ENCODE assay signal across 9 mouse cellular contexts in the genomic region with DNA sequence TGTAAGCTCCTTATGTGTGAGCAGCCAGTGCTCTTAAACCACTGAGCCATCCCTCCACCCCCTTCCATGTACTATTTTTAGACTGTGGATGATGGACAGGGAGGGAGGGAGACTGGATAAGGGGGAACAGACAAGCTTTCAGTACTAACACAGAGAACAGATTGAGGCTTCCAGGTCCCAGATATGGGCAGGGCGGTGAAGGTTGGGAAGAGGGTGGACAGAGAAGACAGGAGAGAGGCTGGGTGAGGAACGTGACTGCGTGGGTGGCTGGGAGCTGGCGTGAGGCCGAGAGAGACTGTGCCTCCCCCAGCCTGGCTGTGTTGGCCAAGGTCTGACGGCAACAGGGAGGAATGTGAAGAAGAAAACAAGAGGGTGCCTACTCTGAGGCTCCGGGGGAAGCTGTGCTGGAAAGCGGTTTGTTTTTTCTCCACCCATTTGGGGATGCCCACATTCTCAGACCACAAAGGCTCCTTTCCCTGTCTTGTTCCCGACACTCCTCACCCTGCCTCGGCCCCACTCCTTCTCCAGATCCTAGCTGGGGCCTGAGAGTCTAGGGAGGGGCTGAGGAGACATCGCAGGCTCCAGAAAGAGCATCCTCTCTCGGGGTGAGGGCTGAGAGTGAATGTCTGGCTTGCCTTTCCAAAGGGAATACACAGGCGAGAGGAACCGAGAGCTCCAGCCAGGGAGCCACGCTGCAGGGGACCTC. TPM values are rescaled to one million over a fixed set of nuclear protein-coding genes. Genes with fewer than 3 reads are reported as not detected.
DNase-seq lines count a peak whose midpoint lies in the region; ATAC-seq lines count a peak whose summit lies in the region.
"Had no signal": no experiment of that assay in that cellular context is flagged by ENCODE, and none has a peak within 500 bp of the region (broad histone marks: within the 10 kb centered on the region; RNA-seq: fewer than 3 reads in every experiment).

No protein-coding gene starts in this region.

- no peak overlapping the region for H3K4me3 ChIP-seq in neural tube, embryonic 12.5 days
- H3K4me3 ChIP-seq in heart, embryonic 16.5 days (ENCODE audit: low read length): peak overlapping the region; percentile 37
- no peak overlapping the region for H3K4me3 ChIP-seq in lung, embryonic 15.5 days
- no peak overlapping the region for H3K4me3 ChIP-seq in stomach, embryonic 16.5 days (replicated peaks; ENCODE audit: low read length)

- peaks cover 4% of the 10 kb centered on the region for H3K4me1 ChIP-seq in neural tube, embryonic 12.5 days
- peaks cover 23% of the 10 kb centered on the region for H3K4me1 ChIP-seq in heart, embryonic 16.5 days (ENCODE audit: control insufficient read depth, insufficient read depth, low read length)
- H3K4me1 ChIP-seq in lung, embryonic 15.5 days: peaks cover 19% of the 10 kb centered on the region
- peaks cover 20% of the 10 kb centered on the region for H3K4me1 ChIP-seq in stomach, embryonic 16.5 days (ENCODE audit: control insufficient read depth, insufficient read depth, low read length)

- no peak for ATAC-seq in neural tube, embryonic 12.5 days (ENCODE audit: low FRiP score, low read depth)
- ATAC-seq in heart, embryonic 16.5 days (replicated peaks; ENCODE audit: extremely low read depth, insufficient read depth, low FRiP score): peak; percentile 94
- peak; percentile 75 for ATAC-seq in lung, embryonic 15.5 days (ENCODE audit: borderline replicate concordance, extremely low read depth, low FRiP score, low TSS enrichment)
- ATAC-seq in stomach, embryonic 16.5 days (ENCODE audit: insufficient read depth, low FRiP score): peak; percentile 87

- no peaks in the 10 kb centered on the region for H3K9me3 ChIP-seq in neural tube, embryonic 12.5 days
- no peaks in the 10 kb centered on the region for H3K9me3 ChIP-seq in heart, embryonic 16.5 days (replicated peaks; ENCODE audit: control insufficient read depth, low read length)
- H3K9me3 ChIP-seq in lung, embryonic 15.5 days: no peaks in the 10 kb centered on the region
- no peaks in the 10 kb centered on the region for H3K9me3 ChIP-seq in stomach, embryonic 16.5 days (replicated peaks; ENCODE audit: control insufficient read depth, low read length)

- no peak overlapping the region for H3K27ac ChIP-seq in neural tube, embryonic 12.5 days
- peak overlapping the region; percentile 100 for H3K27ac ChIP-seq in heart, embryonic 16.5 days (ENCODE audit: low read length)
- peak overlapping the region; percentile 79 for H3K27ac ChIP-seq in lung, embryonic 15.5 days
- H3K27ac ChIP-seq in stomach, embryonic 16.5 days (ENCODE audit: low read length): peak overlapping the region; percentile 89
- H3K27ac ChIP-seq: liver, embryonic 14.5 days had no signal

- 0 out of 2 replicates have a peak overlapping the region, but pooled peaks have one; percentile 17 for H3K4me2 ChIP-seq in neural tube, embryonic 12.5 days (replicated peaks)
- H3K4me2 ChIP-seq in heart, embryonic 16.5 days (ENCODE audit: low read depth, low read length): peak overlapping the region; percentile 63
- H3K4me2 ChIP-seq in lung, embryonic 15.5 days: peak overlapping the region; percentile 41
- H3K4me2 ChIP-seq in stomach, embryonic 16.5 days (ENCODE audit: low read depth, low read length): peak overlapping the region; percentile 28

- WGBS in neural tube, embryonic 12.5 days: 59% methylated on average over 15 of the region's 15 CpGs
- WGBS in heart, embryonic 16.5 days: 14% methylated on average over 15 of the region's 15 CpGs
- 22% methylated on average over 15 of the region's 15 CpGs for WGBS in lung, embryonic 15.5 days
- WGBS in stomach, embryonic 16.5 days: 29% methylated on average over 15 of the region's 15 CpGs

- no peaks in the 10 kb centered on the region for H3K27me3 ChIP-seq in neural tube, embryonic 12.5 days (replicated peaks)
- no peaks in the 10 kb centered on the region for H3K27me3 ChIP-seq in heart, embryonic 16.5 days (ENCODE audit: control insufficient read depth, insufficient read depth, low read length)
- H3K27me3 ChIP-seq in lung, embryonic 15.5 days: no peaks in the 10 kb centered on the region
- no peaks in the 10 kb centered on the region for H3K27me3 ChIP-seq in stomach, embryonic 16.5 days (ENCODE audit: control insufficient read depth, insufficient read depth, low read length)

- H3K9ac ChIP-seq in neural tube, embryonic 12.5 days: no peak overlapping the region
- H3K9ac ChIP-seq in heart, embryonic 16.5 days (ENCODE audit: low read length): peak overlapping the region; percentile 73
- H3K9ac ChIP-seq in lung, embryonic 15.5 days: no peak overlapping the region
- peak overlapping the region; percentile 43 for H3K9ac ChIP-seq in stomach, embryonic 16.5 days (ENCODE audit: low read length)
- H3K9ac ChIP-seq: liver, embryonic 14.5 days had no signal

- no peak for DNase-seq in neural tube, embryonic 10.5 days (ENCODE audit: extremely low spot score, low spot score)
- DNase-seq in fibroblast of lung, adult 2 months (ENCODE audit: low read depth): peak; percentile 95
- DNase-seq in layer of hippocampus, adult 18-20 months (ENCODE audit: low spot score in 2 of 2): peak; percentile 61 to 70
- no peak for DNase-seq in embryo, embryonic 9.5 days (ENCODE audit: extremely low spot score)

- H3K36me3 ChIP-seq in neural tube, embryonic 12.5 days: no peaks in the 10 kb centered on the region
- H3K36me3 ChIP-seq in heart, embryonic 16.5 days (ENCODE audit: control insufficient read depth, insufficient read depth): no peaks in the 10 kb centered on the region
- no peaks in the 10 kb centered on the region for H3K36me3 ChIP-seq in lung, embryonic 15.5 days
- H3K36me3 ChIP-seq in stomach, embryonic 16.5 days (ENCODE audit: control insufficient read depth, insufficient read depth, low read length): no peaks in the 10 kb centered on the region

RNA-seq across cellular contexts. Expression of a gene that starts 2.3 kb away (rescaled TPM):
- not detected in 2 replicates for polyA plus RNA-seq in neural tube, embryonic 12.5 days (2016; fragmentation: Nextera tagmentation; extraction: Ambion mirVana)
- polyA plus RNA-seq in heart, embryonic 16.5 days (2015; fragmentation: Nextera tagmentation; extraction: Ambion mirVana): 0.46 and 0.49 TPM in 2 replicates
- under 1 TPM; 0.20 to 0.22 TPM for total RNA-seq in layer of hippocampus, adult 18-20 months (2021)
- polyA plus RNA-seq in lung, embryonic 15.5 days (2015; fragmentation: Nextera tagmentation; extraction: Ambion mirVana): 0.08 TPM in 1 of 2 replicates, not detected in the other
- polyA plus RNA-seq in stomach, embryonic 16.5 days (2015; fragmentation: Nextera tagmentation; extraction: Ambion mirVana): 7.7 and 24.9 TPM in 2 replicates
- polyA plus RNA-seq: liver, embryonic 14.5 days had no signal

RNA-seq across cellular contexts. Expression of a gene that starts 16.6 kb away (rescaled TPM):
- polyA plus RNA-seq in neural tube, embryonic 12.5 days (2016; fragmentation: Nextera tagmentation; extraction: Ambion mirVana): 0.91 and 1.4 TPM in 2 replicates
- polyA plus RNA-seq in heart, embryonic 16.5 days (2015; fragmentation: Nextera tagmentation; extraction: Ambion mirVana): 1.6 and 1.9 TPM in 2 replicates
- under 1 TPM; 0.41 to 0.79 TPM for total RNA-seq in layer of hippocampus, adult 18-20 months (2021)
- polyA plus RNA-seq in lung, embryonic 15.5 days (2015; fragmentation: Nextera tagmentation; extraction: Ambion mirVana): 0.78 and 1.1 TPM in 2 replicates
- polyA plus RNA-seq in stomach, embryonic 16.5 days (2015; fragmentation: Nextera tagmentation; extraction: Ambion mirVana): 1.3 and 2.0 TPM in 2 replicates

RNA-seq across cellular contexts. Expression of a gene that starts 17.7 kb away (rescaled TPM):
- polyA plus RNA-seq in neural tube, embryonic 12.5 days (2016; fragmentation: Nextera tagmentation; extraction: Ambion mirVana): not detected in 2 replicates
- 0.11 and 0.14 TPM in 2 replicates for polyA plus RNA-seq in heart, embryonic 16.5 days (2015; fragmentation: Nextera tagmentation; extraction: Ambion mirVana)
- total RNA-seq in layer of hippocampus, adult 18-20 months (2021): not detected
- polyA plus RNA-seq in lung, embryonic 15.5 days (2015; fragmentation: Nextera tagmentation; extraction: Ambion mirVana): 0.30 TPM in 1 of 2 replicates, not detected in the other
- polyA plus RNA-seq in stomach, embryonic 16.5 days (2015; fragmentation: Nextera tagmentation; extraction: Ambion mirVana): 115 and 211 TPM in 2 replicates
- polyA plus RNA-seq: liver, embryonic 14.5 days had no signal

RNA-seq across cellular contexts. Expression of a gene that starts 32.7 kb away (rescaled TPM):
- polyA plus RNA-seq in neural tube, embryonic 12.5 days (2016; fragmentation: Nextera tagmentation; extraction: Ambion mirVana): 12.9 and 13.1 TPM in 2 replicates
- 15.7 and 15.9 TPM in 2 replicates for polyA plus RNA-seq in heart, embryonic 16.5 days (2015; fragmentation: Nextera tagmentation; extraction: Ambion mirVana)
- 10 to 100 TPM in 1 of 2 experiments, 1 to 10 TPM in 1; 9.5 to 12.0 TPM for total RNA-seq in layer of hippocampus, adult 18-20 months (2021)
- 21.2 and 23.3 TPM in 2 replicates for polyA plus RNA-seq in lung, embryonic 15.5 days (2015; fragmentation: Nextera tagmentation; extraction: Ambion mirVana)
- 17.5 and 19.4 TPM in 2 replicates for polyA plus RNA-seq in stomach, embryonic 16.5 days (2015; fragmentation: Nextera tagmentation; extraction: Ambion mirVana)

RNA-seq across cellular contexts. Expression of a gene that starts 33.0 kb away (rescaled TPM):
- 34.1 and 35.1 TPM in 2 replicates for polyA plus RNA-seq in neural tube, embryonic 12.5 days (2016; fragmentation: Nextera tagmentation; extraction: Ambion mirVana)
- 59.5 and 60.3 TPM in 2 replicates for polyA plus RNA-seq in heart, embryonic 16.5 days (2015; fragmentation: Nextera tagmentation; extraction: Ambion mirVana)
- total RNA-seq in layer of hippocampus, adult 18-20 months (2021): 1 to 10 TPM; 4.5 to 5.7 TPM
- 92.0 and 92.1 TPM in 2 replicates for polyA plus RNA-seq in lung, embryonic 15.5 days (2015; fragmentation: Nextera tagmentation; extraction: Ambion mirVana)
- 79.6 and 83.1 TPM in 2 replicates for polyA plus RNA-seq in stomach, embryonic 16.5 days (2015; fragmentation: Nextera tagmentation; extraction: Ambion mirVana)

Comparison
In these comparisons a context has a peak if more than half of its experiments do, and no peak if none do; other contexts are left out.
1. H3K9ac ChIP-seq: peak in heart, embryonic 16.5 days (single experiment) and stomach, embryonic 16.5 days (single experiment); none in neural tube, embryonic 12.5 days (single experiment) and lung, embryonic 15.5 days (single experiment).
2. DNase-seq: peak in fibroblast of lung, adult 2 months (single experiment) and layer of hippocampus, adult 18-20 months (2 of 2); none in neural tube, embryonic 10.5 days (single experiment) and embryo, embryonic 9.5 days (single experiment).
3. RNA of a gene that starts 17.7 kb away (polyA plus RNA-seq): 115 to 211 TPM in stomach, embryonic 16.5 days; 0.30 TPM in lung, embryonic 15.5 days, 0.11 to 0.14 TPM in heart, embryonic 16.5 days and not detected in neural tube, embryonic 12.5 days; every median in the first group is over 10 times any median in the second.
4. Peak in every context shown above with its lines, with median percentiles within 50 percentile points of each other: H3K4me2 ChIP-seq.